Mouse (Mus musculus) neutrophil, adult 5-6 weeks (primary cell): Measurements from ENCODE around the gene Cacna1c. TPM values are rescaled to one million over a fixed set of nuclear protein-coding genes. Genes with fewer than 3 reads are reported as not detected.

Experiments
- ATAC-seq: fragments of 151-379, 151-347 bp; 2 replicates; pipeline ENCODE4 v1.8.0; 2017; ENCODE audit warnings: mild to moderate bottlenecking, moderate TSS enrichment; ENCODE audit not compliant: insufficient number of reproducible peaks, poor library complexity, low FRiP score, severe bottlenecking; ENCODE audit errors: extremely low read depth
- total RNA-seq: library from RNA; stranded (forward); fragments of 200-1000 nt; gene quantifications from 2 replicates; pipeline ENCODE4 v1.2.3, GENCODE M21; 2017

Cacna1c gene
- total RNA-seq, 1 experiment from 2014 or later, result 0.12 TPM

DNA sequence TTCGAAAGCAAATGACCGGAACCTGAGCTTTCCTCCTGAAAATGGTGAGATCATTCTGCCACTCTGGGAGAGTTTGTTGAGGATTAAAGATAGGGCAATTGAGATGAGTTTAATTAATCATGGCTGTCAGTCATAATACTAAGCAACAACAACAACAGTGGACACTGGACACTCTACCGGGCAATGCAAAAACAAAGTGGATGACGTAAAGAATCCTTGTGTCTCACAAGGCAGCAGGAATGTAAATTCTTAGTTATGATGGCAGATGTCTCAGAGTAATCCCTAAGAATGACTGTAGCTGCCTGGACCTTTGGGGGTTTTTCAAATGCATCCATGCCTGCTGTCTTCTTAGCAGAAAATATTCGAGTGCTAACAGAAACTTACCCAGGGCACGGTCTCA lies 471.8 kb downstream of the Cacna1c start:
- ATAC-seq, result no peak

DNA sequence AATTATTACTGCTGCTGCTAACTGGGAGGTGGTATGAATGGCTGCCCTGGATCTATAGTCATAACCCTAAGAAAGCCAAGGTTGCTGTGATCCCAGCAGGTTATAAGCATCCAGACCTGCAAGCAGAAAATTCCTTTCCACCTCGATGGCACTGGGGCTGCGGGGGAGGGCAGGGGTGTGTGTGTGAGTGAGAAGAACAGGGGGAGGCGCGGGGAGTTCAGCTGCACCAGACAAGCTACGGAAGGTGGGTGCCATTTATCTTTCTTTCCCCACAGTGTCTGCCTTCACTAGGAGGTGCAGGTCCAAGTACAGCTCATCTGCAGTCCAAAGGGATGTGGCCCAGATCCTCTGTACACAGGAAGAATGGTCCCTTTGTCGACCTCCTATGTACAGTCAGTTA lies 473.9 kb downstream of the Cacna1c start:
- no peak for ATAC-seq

DNA sequence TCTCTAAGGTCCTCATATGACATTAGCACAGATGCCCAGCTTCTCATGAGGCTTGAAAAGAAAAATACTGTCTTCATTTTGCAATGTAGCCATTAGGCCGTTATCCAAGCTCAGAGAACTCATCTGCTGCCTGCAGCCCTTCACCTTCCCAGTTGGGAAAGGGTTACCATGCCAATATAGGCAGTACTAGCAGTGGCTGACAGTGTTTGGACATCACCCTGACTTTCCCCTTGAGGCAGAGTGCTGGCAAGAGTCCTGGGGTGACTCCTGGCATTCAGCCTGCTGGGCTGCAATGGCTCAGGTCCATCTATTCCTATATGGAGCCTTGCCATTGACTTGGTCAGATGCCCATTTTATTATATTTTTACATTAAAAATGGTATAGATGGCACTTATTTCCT lies 476.7 kb downstream of the Cacna1c start:
- ATAC-seq, result no peak

DNA sequence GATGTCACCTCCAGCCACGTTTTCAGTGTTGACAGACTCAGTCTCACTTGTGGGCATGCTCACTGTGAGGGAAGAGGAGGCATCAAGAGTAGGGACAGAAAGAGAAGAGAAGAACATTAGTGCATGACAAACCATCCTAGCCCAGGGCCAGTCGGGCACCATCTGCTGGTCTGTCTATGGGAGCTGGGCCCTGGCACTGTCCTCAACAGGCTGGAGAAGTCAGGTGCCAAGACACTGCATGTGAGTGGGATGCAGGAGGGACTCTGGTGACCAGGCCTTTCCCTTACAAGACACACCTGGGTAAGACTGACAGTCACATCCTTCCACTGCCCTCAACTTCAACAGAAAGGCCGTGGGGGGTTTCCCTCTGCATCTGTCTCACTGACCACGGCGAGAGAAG lies 482.9 kb downstream of the Cacna1c start:
- ATAC-seq, result no peak

DNA sequence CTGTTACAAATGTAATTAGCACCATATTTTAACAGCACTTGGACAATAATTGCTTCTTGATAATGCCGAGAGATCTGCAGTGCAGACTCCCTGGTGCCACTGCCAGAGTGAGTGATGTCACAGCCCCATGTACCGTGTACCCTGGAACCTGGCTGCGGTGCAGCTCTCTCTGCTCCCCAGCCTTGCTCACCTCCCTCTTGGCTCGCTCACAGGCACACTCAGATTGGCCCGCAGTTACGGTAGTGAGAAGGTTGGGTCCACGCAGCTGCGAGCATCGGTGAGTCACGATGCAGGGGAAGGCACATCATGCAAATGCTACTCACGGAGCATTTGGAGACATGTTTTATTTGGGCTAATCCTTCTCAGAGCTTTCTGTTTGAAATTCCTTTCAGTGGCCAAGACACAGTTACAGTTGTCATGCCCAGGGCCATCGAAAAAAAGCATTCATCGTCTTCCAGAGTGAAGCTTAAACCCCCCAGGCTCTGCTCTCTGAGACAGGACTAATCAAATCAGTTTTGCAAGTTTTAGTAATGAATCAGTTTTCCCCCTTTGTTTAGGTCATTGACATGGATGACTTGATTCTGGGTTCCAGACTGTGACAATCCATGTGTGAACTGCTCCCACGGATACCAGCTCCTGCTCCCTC lies 484.4 kb downstream of the Cacna1c start:
- ATAC-seq, result no peak

DNA sequence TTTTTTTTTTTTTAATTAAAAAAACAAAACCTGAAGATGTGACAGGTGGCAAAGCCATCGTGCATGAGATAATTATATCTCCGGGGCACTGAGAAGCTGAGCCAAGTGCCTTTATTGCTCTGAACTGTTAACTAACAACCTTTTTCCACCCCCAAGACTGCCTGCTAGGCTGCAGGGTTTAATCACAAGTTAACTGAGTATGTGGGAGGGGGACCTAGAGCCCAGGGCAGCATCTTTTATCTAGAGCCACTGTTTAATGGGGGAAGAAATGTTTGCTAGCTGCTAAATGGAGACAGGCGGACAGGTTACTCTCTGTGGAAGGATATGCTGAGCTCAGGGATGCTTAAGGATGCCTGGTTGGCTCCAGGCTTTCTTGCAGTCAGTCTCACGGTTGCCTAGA lies 489.2 kb downstream of the Cacna1c start:
- ATAC-seq, result no peak

DNA sequence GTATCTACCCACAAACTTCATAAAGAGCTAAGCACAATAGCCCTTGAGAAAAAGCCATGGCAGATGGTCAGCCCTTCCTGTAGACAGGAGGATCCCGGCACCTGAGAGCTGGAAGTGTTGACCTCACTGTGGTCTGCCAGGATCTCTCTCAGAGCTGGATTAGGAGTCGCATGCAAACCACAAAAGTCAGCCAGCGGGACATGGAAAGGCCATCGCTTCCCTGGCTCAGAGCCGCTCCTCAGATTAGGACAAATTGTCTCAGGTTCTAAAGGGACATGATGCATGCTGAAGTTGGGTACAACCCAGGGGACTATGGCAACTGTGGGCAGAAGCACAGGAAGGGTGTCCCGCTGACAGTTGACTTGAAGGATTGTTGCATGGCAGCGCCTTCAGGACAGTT lies 490.4 kb downstream of the Cacna1c start:
- no peak for ATAC-seq

DNA sequence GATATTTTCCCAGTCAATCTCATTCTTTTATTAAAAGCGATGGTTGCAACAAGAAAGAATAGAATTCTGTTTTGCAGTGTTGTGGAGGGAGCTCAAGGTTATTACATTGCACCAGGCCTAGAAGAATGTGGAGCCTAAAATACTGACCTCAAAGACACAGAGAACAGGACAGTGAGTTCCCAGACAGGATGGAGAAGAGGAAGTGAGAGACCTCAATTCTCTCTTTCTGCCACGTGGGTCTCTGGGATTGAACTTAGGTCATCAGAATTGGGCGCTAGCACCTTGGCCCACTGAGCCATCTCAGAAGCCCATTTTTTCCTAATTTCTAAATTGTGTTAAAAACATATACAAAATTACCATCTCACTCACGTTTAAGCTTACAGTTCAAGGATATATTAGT lies 501.6 kb downstream of the Cacna1c start:
- ATAC-seq, result no peak

DNA sequence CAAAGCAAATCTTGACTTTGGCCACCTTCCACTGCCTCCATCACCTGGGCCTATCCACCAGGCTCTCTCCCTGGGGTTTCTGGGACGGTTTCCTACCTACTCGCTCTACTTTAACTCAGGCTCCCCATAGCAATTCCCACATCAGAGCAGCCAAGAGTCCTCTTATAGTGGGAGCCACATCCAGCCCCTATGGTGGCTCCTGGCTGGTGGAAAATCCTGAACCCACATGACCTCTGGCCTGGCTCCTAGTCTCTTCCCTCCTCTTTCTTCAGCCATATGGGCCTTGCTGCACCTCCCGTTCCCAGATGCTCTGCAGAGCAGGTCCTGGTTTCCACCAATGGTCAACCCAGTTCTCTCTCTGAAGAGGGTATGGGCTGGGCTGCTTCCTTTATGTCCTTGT lies 506.8 kb downstream of the Cacna1c start:
- ATAC-seq, result no peak

DNA sequence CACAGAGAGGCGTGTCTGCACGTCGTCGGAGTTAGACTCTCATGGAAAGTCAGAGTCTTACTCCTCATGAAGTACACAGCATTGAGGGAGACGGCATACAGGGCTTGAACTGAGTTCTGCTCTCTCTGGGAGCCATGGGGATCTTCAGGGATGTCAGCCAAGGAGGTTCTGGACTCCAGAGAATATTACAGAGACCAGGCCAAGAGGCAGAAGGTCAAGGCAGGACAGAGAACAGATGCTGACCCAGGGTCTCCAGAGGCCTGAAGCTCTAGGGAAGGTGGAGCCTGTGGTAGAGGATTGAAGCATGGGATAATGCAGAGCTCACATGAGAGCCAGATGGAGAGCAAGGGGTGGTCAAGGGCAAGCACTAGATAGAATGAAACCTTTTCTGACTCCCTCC lies 507.4 kb downstream of the Cacna1c start:
- no peak for ATAC-seq

DNA sequence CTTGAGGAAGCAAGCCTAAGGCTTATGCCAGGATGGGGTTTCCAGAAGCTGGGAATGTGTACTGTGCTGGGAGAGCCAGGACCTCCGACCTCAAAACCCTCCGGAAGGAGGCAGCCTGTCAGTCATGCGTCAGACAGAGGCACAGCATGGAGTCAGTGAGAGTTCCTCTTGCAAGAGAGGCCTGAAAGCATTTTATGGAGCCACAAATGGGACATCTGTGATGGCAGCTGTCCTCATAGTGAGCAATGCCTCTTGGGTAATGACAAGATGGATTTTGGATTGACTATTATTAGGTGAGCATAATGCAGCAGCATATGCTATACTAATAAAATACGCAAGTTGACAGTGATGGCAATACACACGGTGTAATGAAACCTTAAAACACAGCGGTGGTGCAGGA lies 515.4 kb downstream of the Cacna1c start:
- no peak for ATAC-seq

DNA sequence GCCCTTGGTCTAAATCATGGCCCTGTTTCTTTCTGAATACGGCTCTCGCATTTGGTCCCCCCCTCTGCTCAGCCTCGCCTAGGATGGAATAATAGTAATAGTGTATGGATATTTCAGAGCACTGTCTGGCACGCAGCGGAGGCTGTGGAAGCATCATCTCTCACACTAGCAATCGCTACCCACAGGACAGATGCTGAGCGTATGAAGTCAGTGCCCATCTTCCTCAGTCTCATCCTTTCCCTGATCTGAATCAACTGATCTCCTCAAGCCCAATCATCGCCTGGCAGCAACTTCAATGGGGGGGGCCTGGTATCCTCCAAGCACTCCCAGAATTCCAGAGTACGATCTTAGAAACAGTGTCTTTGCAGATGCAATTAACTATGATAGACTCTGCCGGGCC lies 518.2 kb downstream of the Cacna1c start:
- ATAC-seq, result no peak

DNA sequence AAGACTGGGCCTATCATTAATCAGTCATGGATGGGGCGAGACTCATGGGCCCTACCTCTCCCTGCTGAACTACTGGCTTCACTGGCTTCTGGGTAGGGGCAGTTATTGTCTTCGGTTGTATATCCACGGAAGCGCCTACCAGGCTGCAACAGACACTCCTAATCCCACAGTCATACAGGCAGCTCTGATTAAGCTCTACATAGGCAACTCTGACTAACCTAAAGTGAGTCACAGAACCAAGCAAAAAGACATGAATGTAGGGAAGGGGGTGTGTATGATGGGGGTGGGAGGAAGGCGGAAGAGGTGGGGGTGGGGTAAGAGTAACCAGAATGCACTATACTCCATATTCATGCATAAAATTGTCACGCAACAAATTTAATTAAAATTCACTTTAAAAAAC lies 518.9 kb downstream of the Cacna1c start:
- no peak for ATAC-seq

DNA sequence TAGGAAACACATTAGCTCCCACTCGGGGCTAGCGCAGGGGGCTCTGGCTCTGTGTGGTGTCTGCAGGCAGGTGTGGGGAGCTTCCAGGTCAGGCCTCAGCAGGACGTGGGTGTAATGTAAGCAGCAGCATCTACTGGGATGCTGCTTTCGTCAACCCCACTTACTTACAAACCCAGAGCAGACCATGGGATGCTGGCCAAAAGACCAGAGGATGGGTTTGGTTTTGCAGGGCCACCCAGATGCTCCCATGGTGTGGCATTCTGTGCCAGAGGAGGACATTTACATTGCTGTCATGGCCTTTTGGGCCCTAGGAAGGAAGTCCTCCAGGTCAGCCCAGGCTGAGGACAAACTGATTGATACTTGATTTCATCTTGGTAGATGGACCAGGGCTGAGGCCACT lies 521.4 kb downstream of the Cacna1c start:
- no peak for ATAC-seq

DNA sequence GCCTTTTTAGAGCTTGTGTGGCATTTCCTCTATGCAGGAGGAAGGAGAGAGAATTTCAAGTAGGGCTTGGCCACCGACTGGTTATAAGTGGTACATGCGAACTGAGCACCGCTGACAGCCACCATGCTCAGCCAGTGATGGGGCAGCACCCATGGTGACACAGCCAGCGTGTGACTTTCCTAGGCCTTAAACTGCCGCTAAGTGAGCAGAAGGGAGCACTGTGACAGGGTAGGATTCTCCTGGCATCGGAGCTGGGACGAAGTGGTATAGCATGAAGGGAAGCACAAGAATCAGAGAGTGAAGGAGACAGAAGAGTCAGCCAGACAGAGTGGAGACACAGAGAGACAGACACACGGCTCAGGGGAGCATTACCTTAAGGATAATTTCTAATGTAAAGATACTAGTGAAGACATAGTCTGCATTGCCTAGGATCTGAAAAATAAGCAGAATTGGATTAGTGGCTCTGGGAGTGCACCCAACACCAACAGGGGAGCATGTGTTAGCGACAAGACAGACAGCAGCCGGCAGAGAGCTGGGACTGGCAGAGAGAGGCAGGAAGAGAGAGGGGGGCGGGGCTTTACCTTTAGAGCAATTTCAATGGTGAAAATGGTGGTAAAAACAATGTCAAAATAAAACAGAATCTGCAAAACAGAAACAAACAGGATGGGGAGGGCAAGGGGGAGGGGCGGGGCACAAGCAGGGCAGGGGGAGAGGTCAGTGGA lies 522.1 kb downstream of the Cacna1c start:
- no peak for ATAC-seq

DNA sequence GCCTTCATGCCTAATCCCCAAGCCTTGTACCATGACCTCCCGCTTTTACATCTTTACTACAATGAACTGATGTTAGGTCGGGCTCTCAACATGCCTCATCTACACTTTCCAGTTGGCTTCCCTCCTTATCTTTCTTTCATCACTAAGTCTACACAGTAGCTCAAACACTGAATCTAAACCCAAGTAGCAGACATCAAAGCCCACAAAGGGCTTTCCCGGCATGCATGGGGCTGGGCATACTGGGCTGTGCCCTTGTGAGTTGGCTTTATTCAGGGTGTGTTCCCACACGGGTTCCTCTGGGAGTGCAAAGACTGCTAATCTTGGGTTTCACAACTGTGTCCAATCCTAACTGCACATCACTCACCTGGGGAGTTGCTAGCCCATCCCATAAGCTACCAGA lies 542.9 kb downstream of the Cacna1c start:
- no peak for ATAC-seq

DNA sequence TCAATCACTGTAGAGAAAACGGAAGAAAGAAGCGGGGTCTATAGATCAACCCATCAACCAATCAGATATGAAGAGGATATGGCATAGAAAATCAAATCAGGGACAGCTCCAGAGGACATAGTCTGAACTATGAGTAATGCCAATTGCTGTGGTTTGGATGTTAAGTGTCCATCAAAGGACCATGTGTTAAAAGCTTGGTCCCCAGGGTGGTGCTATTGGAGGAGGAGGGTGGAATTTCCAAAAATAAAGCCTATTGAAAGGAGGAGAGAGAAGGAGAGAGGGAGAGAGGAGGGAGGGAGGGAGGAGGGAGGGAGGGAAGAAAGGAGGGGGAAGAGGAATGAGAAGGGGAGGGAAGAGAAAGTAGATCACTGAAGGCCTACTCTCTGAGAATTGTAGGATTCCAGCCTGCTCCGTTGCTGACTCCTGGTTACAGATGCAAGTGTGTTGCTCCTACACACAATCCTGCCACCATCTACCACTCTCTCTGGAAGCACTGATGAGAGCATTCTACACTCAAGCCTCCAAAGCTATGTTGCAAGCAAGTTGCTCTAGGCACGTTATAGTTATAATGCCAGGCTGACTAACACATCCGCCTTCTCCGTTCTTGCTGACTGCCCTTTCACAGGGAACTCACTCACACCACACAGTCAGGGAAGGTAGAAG lies 547.0 kb downstream of the Cacna1c start:
- ATAC-seq, result no peak

DNA sequence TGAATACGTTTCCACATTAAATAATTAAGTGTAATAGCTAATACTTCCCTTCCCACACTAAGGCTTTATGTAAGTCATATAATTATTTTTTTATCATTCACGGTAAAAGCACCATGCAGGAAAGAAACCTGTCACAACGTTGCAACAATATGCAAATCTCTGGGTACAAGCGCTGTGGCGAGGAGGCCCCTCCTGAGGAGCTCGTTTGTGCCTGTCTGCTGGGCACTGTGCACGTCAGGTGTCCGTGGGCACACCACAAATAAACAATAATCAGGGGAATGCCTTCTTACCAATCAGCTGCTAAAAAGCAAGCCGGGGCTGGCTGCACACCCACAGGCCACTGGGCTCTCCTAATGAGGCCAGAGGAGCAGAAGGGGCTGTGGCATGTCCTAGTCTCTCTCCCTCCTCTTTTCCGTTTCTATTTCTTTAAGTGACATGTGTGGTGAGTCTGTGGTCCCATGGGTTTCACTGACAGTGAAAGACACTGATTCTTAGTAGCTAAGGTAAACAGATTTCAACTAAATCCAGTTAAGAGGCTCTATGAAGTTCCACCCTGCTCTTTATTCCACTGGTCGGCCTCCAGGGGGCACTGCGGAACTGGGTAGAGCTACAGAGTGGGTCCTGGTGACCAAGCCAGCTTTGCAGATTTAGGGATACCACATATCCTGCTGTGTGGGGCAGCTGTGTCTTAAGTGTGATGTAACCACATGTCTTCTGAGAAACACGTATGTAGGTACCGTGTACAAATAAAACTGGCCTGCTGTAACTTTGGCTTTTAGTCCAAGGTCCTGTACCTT lies 549.8 kb downstream of the Cacna1c start:
- ATAC-seq, result no peak

DNA sequence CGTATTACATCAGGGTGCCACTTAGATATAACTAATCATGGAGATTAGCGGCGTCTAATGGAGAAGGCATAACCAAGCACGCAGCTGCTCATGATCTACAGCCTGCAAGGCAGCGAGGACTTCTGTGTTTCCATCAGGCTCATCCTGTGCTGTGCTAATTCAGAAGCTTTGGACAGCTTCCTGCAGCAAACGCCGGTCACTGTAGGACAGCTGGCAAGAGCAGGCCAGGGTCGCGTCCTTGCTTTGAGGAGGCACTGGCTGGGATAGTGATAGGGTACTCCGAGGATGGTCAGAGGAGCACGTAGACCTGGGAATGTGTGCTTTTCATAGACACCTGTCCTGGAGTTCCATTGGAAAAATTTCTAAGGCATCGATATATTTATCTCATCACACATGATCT lies 551.4 kb downstream of the Cacna1c start:
- no peak for ATAC-seq

DNA sequence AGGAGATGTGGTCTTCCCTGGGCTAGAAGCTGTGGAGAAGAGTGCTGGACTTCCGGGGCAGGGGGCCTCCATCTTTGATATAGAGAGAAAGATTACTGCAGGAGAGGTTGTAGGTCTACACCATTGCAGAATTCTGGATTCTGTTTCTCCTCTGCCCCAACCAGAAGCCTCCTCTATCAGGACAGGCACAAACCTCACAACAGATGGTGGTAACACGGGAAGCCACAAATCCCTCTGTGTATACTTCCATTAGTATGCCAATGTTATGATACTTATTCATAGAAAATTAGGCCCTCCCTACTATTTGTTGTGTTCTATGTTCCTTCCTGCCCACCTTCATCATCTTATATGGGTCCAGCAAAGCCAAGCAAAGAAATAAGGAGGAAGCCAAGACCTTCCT lies 552.7 kb downstream of the Cacna1c start:
- ATAC-seq, result no peak
